Mouse (Mus musculus) kidney, embryonic 14.5 days (tissue): ENCODE results near the gene Gmeb1. TPM values are rescaled to one million over a fixed set of nuclear protein-coding genes. Genes with fewer than 3 reads are reported as not detected.
"Not testable (repeated sequence)": the region's sequence is repeated elsewhere in the genome, so short reads cannot be mapped to it uniquely, and the experiment has no call there.

Experiments used
- ATAC-seq: fragments of 200-750 bp; cut with Nextera tagmentation; 2 replicates; pipeline ENCODE4 v1.8.0; 2017; ENCODE audit warnings: moderate number of reproducible peaks, mild to moderate bottlenecking, moderate TSS enrichment, moderate library complexity; ENCODE audit not compliant: low FRiP score, low TSS enrichment
- H3K27ac ChIP-seq: fragments of 300-500 bp; sonication (generic); 2 replicates; pipeline ENCODE4 v1.5.1; 2014; ENCODE audit warnings: low read depth, mild to moderate bottlenecking, low read length, moderate library complexity, mixed read lengths
- H3K27me3 ChIP-seq: fragments of 300-500 bp; sonication (generic); 2 replicates; pipeline ENCODE4 v1.6.1; 2014; ENCODE audit warnings: mild to moderate bottlenecking, low read length; ENCODE audit not compliant: control insufficient read depth, insufficient read depth
- H3K36me3 ChIP-seq: fragments of 300-500 bp; sonication (generic); 2 replicates; pipeline ENCODE4 v1.6.1; 2014; ENCODE audit warnings: low read length, mixed read lengths; ENCODE audit not compliant: control insufficient read depth, insufficient read depth
- H3K4me1 ChIP-seq: fragments of 300-500 bp; sonication (generic); 2 replicates; pipeline ENCODE4 v1.6.1; 2014; ENCODE audit warnings: low read length, mixed read lengths; ENCODE audit not compliant: control insufficient read depth, insufficient read depth
- H3K4me2 ChIP-seq: fragments of 300-500 bp; sonication (generic); replicated peaks from 2 replicates; pipeline ENCODE4 v1.6.1; 2014; ENCODE audit warnings: low read depth, mild to moderate bottlenecking, low read length
- H3K4me3 ChIP-seq: fragments of 300-500 bp; sonication (generic); 2 replicates; pipeline ENCODE4 v1.5.1; 2014; ENCODE audit warnings: mild to moderate bottlenecking, low read length
- H3K9ac ChIP-seq: fragments of 300-500 bp; sonication (generic); 2 replicates; pipeline ENCODE4 v1.6.1; 2014; ENCODE audit warnings: low read depth, mild to moderate bottlenecking, low read length, moderate library complexity
- H3K9me3 ChIP-seq: fragments of 300-500 bp; sonication (generic); 2 replicates; pipeline ENCODE4 v1.6.1; 2016; ENCODE audit warnings: low read length; ENCODE audit not compliant: control insufficient read depth
- WGBS: fragments of 180-500 bp; shearing (Covaris S2); extraction: QIAGEN DNeasy Blood & Tissue Kit; methylation state at CpG from one replicate; pipeline ENCODE4 v1.1.7; 2014; 5-methylcytosine and 5-hydroxymethylcytosine counted together
- polyA plus RNA-seq: library from polyadenylated mRNA; unstranded; fragments of >200 nt; fragmentation: Nextera tagmentation; extraction: Ambion mirVana; gene quantifications from 2 replicates; pipeline ENCODE4 v1.2.1, GENCODE M21; 2014

The Gmeb1 gene
- polyA plus RNA-seq, 1 experiment from 2014 or later: 41.0 TPM

DNA sequence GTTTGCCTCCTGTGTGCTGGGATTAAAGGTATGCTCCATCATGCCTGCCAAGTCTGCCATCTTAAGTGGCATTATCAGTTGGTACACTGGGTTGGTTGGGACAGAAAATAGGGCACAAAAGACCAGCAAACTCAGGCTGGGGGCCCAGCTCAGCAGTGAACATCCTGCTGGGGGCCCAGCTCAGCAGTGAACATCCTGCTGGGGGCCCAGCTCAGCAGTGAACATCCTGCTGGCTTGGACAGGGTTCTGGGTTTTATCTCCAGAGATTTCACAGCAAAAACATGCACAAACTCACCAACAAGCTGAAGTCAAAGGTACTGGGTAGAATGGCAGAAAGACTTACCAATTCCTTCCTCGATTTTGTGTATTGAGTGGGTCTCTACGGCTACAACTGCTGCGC, 15.8 kb downstream of the Gmeb1 start:
- Histone ChIP-seq H3K27ac (no peak overlapping the region), H3K9ac (no peak overlapping the region), H3K36me3 (peaks cover 71% of the 10 kb centered on the region), H3K4me1 (no peaks in the 10 kb centered on the region), H3K9me3 (no peaks in the 10 kb centered on the region), H3K4me2 (no peak overlapping the region), H3K4me3 (no peak overlapping the region), H3K27me3 (no peaks in the 10 kb centered on the region)
- no peak for ATAC-seq
- WGBS: 94% methylated on average over 3 of the region's 3 CpGs

DNA sequence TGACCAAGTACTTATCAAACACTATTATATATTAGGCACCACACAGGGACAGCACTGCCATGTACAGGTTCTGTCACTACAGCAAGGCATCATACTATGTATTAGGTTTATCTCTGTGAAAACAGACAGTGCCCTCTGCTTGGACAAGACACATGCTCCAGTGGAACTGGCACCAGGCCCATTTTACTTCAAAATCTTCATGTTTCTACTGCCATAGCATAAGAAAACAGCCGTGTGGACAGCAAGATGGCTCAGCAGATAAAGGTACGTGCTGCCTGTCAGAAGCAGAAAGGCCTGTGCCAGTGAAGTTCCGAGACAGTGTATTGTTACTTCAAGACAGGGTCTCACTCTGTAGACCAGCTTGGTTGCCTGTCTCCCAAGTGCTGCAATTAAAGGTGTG, 20.2 kb downstream of the Gmeb1 start:
- 86% methylated on average over 3 of the region's 3 CpGs for WGBS
- Histone ChIP-seq H3K4me1 (no peaks in the 10 kb centered on the region), H3K4me3 (no peak overlapping the region), H3K4me2 (no peak overlapping the region), H3K9me3 (no peaks in the 10 kb centered on the region), H3K27me3 (no peaks in the 10 kb centered on the region), H3K9ac (no peak overlapping the region), H3K36me3 (peaks cover 71% of the 10 kb centered on the region), H3K27ac (no peak overlapping the region)
- no peak for ATAC-seq

DNA sequence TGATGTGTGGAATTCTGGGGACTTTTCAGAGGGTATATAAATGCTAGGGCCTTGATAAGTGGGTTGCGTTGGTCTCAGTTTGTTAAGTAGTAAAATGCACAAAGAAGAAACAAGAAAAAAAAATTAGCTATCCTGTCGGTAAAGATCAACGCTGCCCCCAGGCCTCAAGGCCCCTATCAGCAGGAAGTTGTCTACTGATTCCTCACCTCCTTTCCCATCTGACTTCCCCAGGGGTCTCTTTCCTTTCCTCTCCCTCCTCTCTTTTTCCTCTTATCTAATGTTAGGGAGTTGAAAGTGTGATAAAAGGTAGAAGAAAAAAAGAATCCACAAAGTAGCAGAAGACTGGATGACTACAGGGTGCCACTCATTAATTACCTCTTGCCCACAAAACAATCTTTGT, 21.0 kb downstream of the Gmeb1 start:
- H3K27ac ChIP-seq: no peak overlapping the region
- H3K4me1 ChIP-seq: no peaks in the 10 kb centered on the region
- 94% methylated on average over 3 of the region's 3 CpGs for WGBS
- H3K4me2 ChIP-seq: no peak overlapping the region
- no peaks in the 10 kb centered on the region for H3K27me3 ChIP-seq
- peaks cover 71% of the 10 kb centered on the region for H3K36me3 ChIP-seq
- no peak overlapping the region for H3K4me3 ChIP-seq
- H3K9ac ChIP-seq: no peak overlapping the region
- H3K9me3 ChIP-seq: no peaks in the 10 kb centered on the region
- no peak for ATAC-seq

DNA sequence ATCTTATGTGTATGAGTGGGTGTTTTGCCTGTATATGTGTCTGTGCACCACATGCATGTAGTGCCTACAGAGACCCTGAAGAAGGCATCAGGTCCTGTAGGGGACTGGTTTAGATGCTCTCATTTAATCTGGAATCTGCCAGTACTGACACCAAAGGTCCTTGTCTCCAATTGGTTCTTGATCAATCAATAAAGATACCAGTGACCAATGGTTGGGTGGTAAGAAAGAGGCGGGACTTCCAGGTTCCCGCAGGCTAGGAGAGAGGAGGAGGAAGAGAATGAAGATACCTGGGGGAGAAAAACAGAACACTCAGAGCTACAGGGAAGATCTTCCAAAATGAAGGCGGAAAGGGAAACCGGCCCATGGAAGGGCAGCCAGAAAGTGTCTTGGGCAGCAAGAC, 23.0 kb downstream of the Gmeb1 start:
- no peak overlapping the region for H3K4me3 ChIP-seq
- no peak overlapping the region for H3K27ac ChIP-seq
- no peak overlapping the region for H3K4me2 ChIP-seq
- H3K36me3 ChIP-seq: peaks cover 86% of the 10 kb centered on the region
- no peak overlapping the region for H3K9ac ChIP-seq
- no peak for ATAC-seq
- 92% methylated on average over 4 of the region's 4 CpGs for WGBS
- H3K4me1 ChIP-seq: no peaks in the 10 kb centered on the region
- H3K9me3 ChIP-seq: no peaks in the 10 kb centered on the region
- no peaks in the 10 kb centered on the region for H3K27me3 ChIP-seq

DNA sequence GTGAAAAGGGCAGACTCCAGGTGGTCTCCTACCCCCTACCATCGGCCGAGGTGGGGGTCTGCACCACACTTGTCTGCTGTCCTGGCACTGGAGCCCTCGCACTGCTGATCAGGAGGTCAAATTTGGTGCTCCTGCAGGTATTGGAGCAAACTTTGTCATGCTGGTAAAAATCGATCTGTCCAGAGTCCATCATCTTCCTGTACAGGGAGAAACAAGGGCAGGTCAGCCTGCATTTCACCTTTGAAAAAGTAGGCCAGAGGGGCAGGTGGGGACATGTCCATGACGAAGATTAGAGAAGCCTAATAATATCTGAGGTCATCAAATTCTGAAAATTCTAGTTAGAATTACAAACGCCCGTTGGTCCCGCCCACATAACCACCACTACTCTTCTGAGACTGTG, 26.7 kb downstream of the Gmeb1 start:
- Histone ChIP-seq H3K4me1 (no peaks in the 10 kb centered on the region), H3K9ac (no peak overlapping the region), H3K4me3 (no peak overlapping the region), H3K27me3 (no peaks in the 10 kb centered on the region), H3K36me3 (peaks cover 87% of the 10 kb centered on the region), H3K27ac (no peak overlapping the region), H3K9me3 (no peaks in the 10 kb centered on the region), H3K4me2 (no peak overlapping the region)
- no peak for ATAC-seq
- 93% methylated on average over 8 of the region's 8 CpGs for WGBS

DNA sequence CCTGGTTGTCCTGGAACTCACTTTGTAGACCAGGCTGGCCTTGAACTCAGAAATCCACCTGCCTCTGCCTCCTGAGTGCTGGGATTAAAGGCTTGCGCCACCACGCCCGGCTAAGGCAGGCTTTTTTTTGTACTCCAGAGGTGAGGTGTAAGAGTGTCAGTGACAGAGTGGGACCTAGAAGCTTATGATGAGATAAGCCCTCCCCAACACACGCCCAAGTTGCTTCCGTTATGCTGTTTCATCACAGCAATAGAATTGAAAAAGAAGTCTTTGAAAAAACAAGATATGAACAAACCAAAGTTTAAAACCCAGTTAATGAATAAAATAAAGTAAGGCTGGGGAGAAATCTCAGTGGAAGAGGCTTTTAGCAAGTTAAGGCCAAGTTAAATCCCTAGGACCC, 31.0 kb downstream of the Gmeb1 start:
- 96% methylated on average over 5 of the region's 5 CpGs for whole genome bisulfite sequencing
- no peaks in the 10 kb centered on the region for H3K9me3 ChIP-seq
- no peak overlapping the region for H3K27ac ChIP-seq
- no peak for ATAC-seq
- no peaks in the 10 kb centered on the region for H3K4me1 ChIP-seq
- no peak overlapping the region for H3K4me2 ChIP-seq
- no peak overlapping the region for H3K9ac ChIP-seq
- H3K4me3 ChIP-seq: no peak overlapping the region
- H3K36me3 ChIP-seq: peaks cover 96% of the 10 kb centered on the region
- no peaks in the 10 kb centered on the region for H3K27me3 ChIP-seq

DNA sequence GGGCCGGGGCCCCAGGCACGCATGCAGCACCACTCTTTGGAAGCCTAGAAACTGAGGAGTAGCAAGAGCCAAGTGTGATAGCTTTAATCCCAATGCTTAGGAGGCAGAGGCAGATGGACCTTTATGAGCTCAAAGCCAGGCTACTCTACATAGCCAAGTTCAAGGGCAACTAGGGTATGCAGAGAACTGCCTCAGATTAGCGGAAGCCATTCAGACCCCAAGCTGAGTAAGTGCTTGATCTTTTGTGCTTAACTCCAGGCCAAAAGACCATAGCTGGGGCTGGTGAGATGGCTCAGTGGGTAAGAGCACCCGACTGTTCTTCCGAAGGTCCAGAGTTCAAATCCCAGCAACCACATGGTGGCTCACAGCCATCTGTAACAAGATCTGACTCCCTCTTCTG, 39.4 kb downstream of the Gmeb1 start:
- not testable (repeated sequence) for H3K27ac ChIP-seq, H3K9me3 ChIP-seq, H3K27me3 ChIP-seq, H3K9ac ChIP-seq, H3K4me3 ChIP-seq, H3K4me2 ChIP-seq, H3K4me1 ChIP-seq, ATAC-seq
- H3K36me3 ChIP-seq: peaks cover 38% of the 10 kb centered on the region
- WGBS: 96% methylated on average over 5 of the region's 5 CpGs

DNA sequence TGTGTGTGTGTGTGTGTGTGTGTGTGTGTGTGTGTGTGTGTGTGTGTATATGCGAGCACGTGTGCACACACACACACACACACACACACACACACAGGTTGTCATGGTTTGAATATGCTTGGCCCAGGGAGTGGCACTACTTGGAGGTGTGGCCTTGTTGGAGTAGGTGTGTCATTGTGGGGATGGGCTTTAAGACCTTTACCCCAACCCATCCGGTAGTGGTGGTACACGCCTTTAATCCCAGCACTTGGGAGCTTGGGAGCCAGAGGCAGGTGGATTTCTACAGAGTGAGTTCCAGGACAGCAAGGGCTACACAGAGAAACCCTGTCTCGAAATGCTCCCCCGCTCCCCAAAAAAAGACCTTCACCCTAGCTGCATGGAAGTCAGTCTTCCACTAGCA, 43.0 kb downstream of the Gmeb1 start:
- not testable (repeated sequence) for H3K36me3 ChIP-seq, H3K4me2 ChIP-seq, H3K27me3 ChIP-seq, ATAC-seq, H3K9me3 ChIP-seq, H3K9ac ChIP-seq, H3K4me1 ChIP-seq, H3K4me3 ChIP-seq, H3K27ac ChIP-seq
- 85% methylated on average over 6 of the region's 6 CpGs for WGBS

DNA sequence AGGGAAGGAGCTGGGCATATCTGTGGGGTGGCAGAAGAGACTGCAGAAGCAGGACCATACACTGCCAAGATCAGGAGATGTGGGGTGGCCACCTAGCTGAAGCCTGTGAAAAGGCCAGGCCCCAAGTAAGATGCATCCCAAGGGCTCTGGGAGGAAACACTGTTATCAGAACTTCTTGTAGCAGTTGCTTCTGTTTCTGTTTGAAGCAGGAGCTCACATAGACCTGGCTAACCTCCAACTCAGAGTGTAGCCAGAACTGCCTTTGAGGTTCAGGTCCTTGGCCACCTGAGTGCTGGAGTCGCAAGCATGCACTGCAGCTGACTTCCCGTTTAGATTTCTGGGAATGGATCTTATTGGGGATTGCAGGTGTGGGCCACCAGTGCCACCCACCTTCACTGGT, 43.6 kb downstream of the Gmeb1 start:
- Histone ChIP-seq H3K27ac (no peak overlapping the region), H3K9ac (no peak overlapping the region), H3K9me3 (no peaks in the 10 kb centered on the region), H3K4me2 (no peak overlapping the region), H3K36me3 (0 out of 2 replicates have a peak, but pooled peaks cover 2% of the 10 kb centered on the region), H3K4me1 (no peaks in the 10 kb centered on the region), H3K27me3 (no peaks in the 10 kb centered on the region), H3K4me3 (no peak overlapping the region)
- 79% methylated on average over 2 of the region's 2 CpGs for WGBS
- ATAC-seq: no peak

DNA sequence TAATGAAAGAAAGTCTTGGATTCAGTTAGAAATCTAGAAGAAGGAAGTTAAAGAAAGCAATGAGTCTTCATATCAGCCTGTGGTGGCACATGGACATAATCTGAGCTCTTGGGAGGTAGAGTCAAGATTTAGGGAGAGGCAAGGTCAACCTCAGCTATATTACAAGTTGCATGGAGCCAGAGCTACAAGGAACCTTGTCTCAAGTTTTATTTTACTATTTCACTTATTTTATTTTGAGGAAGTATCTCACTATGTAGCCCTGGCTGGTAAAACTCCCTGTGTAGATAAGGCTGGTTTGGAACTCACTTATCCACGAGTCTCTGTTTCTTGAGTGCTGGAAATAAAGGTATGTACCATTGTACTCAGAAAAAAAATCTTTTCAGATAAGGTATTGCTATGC, 44.8 kb downstream of the Gmeb1 start:
- WGBS: 85% methylated on average over 1 of the region's 1 CpGs
- H3K4me1 ChIP-seq: no peaks in the 10 kb centered on the region
- no peak overlapping the region for H3K4me3 ChIP-seq
- H3K27ac ChIP-seq: no peak overlapping the region
- no peak overlapping the region for H3K9ac ChIP-seq
- no peaks in the 10 kb centered on the region for H3K36me3 ChIP-seq
- H3K4me2 ChIP-seq: no peak overlapping the region
- H3K9me3 ChIP-seq: no peaks in the 10 kb centered on the region
- no peak for ATAC-seq
- no peaks in the 10 kb centered on the region for H3K27me3 ChIP-seq
